Mouse (Mus musculus) urinary bladder, postnatal 36 days (tissue): ENCODE data around the gene Xbp1.
A peak's percentile ranks its signal among the peaks of the same experiment; 100 is the strongest.
"Not testable (repeated sequence)": the region's sequence is repeated elsewhere in the genome, so short reads cannot be mapped to it uniquely, and the experiment has no call there.

ENCODE experiments used
- DNase-seq, 2 experiments: peaks; one replicate each; pipeline ENCODE4 v3.0.0; 2022; ENCODE audit warnings: low spot score in 2 of 2, mixed read lengths in 1 of 2

Xbp1 gene

GRCm38 (mm10) chr11:5502351-5503051 is 18.0 kb upstream of the Xbp1 start:
- peak in 1 of 2 experiments; percentile 82 for DNase-seq

- DNase-seq = peak in 1 of 2 experiments; percentile 42
Measured at GRCm38 (mm10) chr11:5505856-5506575, 14.4 kb upstream of the Xbp1 start.

GRCm38 (mm10) chr11:5509215-5510098 is 11.0 kb upstream of the Xbp1 start:
- DNase-seq = no peak

- no peak for DNase-seq
Measured at GRCm38 (mm10) chr11:5510099-5510391, 10.4 kb upstream of the Xbp1 start.

- DNase-seq = not testable (repeated sequence)
Measured at GRCm38 (mm10) chr11:5510686-5511085, 9.8 kb upstream of the Xbp1 start.

- DNase-seq = peak; percentile 48 to 52
Measured at GRCm38 (mm10) chr11:5512099-5512725, 8.2 kb upstream of the Xbp1 start.

- DNase-seq = no peak
Measured at GRCm38 (mm10) chr11:5512961-5513360, 7.5 kb upstream of the Xbp1 start.

- DNase-seq = no peak
Measured at GRCm38 (mm10) chr11:5514091-5514490, 6.4 kb upstream of the Xbp1 start.

GRCm38 (mm10) chr11:5515196-5515595 is 5.3 kb upstream of the Xbp1 start:
- no peak for DNase-seq

- no peak for DNase-seq
Measured at GRCm38 (mm10) chr11:5515655-5516054, 4.8 kb upstream of the Xbp1 start.

GRCm38 (mm10) chr11:5516151-5516550 is 4.3 kb upstream of the Xbp1 start:
- DNase-seq = no peak

- DNase-seq = no peak
Measured at GRCm38 (mm10) chr11:5516617-5517016, 3.8 kb upstream of the Xbp1 start.

GRCm38 (mm10) chr11:5517346-5517745 is 3.1 kb upstream of the Xbp1 start:
- no peak for DNase-seq

- DNase-seq = no peak
Measured at GRCm38 (mm10) chr11:5519681-5520080, 778 bp upstream of the Xbp1 start.

- DNase-seq = no peak
Measured at GRCm38 (mm10) chr11:5521266-5521515, 732 bp downstream of the Xbp1 start.

- DNase-seq = peak; percentile 73 to 84
Measured at GRCm38 (mm10) chr11:5521516-5522291, 1.2 kb downstream of the Xbp1 start.

- no peak for DNase-seq
Measured at GRCm38 (mm10) chr11:5522798-5523415, 2.4 kb downstream of the Xbp1 start.

GRCm38 (mm10) chr11:5525418-5525817 is 5.0 kb downstream of the Xbp1 start:
- no peak for DNase-seq

- DNase-seq = no peak
Measured at GRCm38 (mm10) chr11:5526573-5527439, 6.3 kb downstream of the Xbp1 start.
